In the genomic region with DNA sequence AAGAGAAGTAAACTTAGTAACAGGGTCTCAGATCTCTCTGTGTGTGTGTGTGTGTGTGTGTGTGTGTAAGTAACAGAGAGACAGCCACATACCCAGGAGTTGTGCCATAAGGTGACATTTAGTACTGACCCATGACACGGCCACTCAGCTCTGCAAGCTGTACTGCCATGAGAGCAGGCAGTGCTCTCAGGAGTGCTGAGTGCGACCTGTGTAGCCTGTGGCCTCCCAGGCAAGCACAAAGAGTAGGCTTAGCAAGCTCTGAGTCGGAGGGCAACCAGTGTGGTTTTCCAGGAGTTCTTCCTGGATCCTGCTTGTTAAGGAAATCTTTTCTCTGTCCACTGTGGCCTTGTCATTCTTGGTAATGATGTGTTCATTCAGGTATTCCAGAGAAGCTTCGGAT, we compare ENCODE assay signal across 21 mouse cellular contexts.
DNase-seq lines count a peak whose midpoint lies in the region; ATAC-seq and TF ChIP-seq lines count a peak whose summit lies in the region.
"Had no signal": no experiment of that assay in that cellular context is flagged by ENCODE, and none has a peak within 500 bp of the region (broad histone marks: within the 10 kb centered on the region; RNA-seq: fewer than 3 reads in every experiment).

No protein-coding gene starts in this region.

- no peak for TF ChIP-seq CTCF in heart, adult 2 months (IDR thresholded peaks at IDR 0.05)
- no peak for TF ChIP-seq CTCF in stomach, postnatal 0 days (IDR thresholded peaks at IDR 0.05; ENCODE audit: low read depth)

- ATAC-seq in heart, embryonic 14.5 days (ENCODE audit: insufficient number of reproducible peaks, insufficient read depth, low FRiP score, low read depth), result no peak
- ATAC-seq in kidney, embryonic 15.5 days (replicated peaks; ENCODE audit: low FRiP score), result no peak
- ATAC-seq in midbrain, embryonic 16.5 days, result no peak
- no peak for ATAC-seq in stomach, postnatal 0 days (ENCODE audit: low FRiP score, low TSS enrichment)
- no peak for ATAC-seq in megakaryocyte-erythroid progenitor cell, adult 5-6 weeks (replicated peaks; ENCODE audit: low FRiP score, low TSS enrichment, poor library complexity, severe bottlenecking)
- ATAC-seq: forebrain, postnatal 0 days; hindbrain, postnatal 0 days; midbrain, embryonic 13.5 days had no signal

- peaks cover 3% of the 10 kb centered on the region for H3K79me2 ChIP-seq in heart, adult 2 months (replicated peaks; ENCODE audit: control insufficient read depth, insufficient read depth, low read length)

- intact Hi-C loops in heart, adult 2 months (cut with DNase I), result no loop called here

- no peak overlapping the region for H3K9ac ChIP-seq in heart, embryonic 14.5 days (ENCODE audit: low read length)
- H3K9ac ChIP-seq in heart, adult 2 months (ENCODE audit: low read depth, low read length), result no peak overlapping the region
- no peak overlapping the region for H3K9ac ChIP-seq in kidney, embryonic 15.5 days
- no peak overlapping the region for H3K9ac ChIP-seq in midbrain, embryonic 16.5 days (ENCODE audit: low read depth, low read length)
- no peak overlapping the region for H3K9ac ChIP-seq in stomach, postnatal 0 days (ENCODE audit: low read length)
- H3K9ac ChIP-seq: embryonic facial prominence, embryonic 12.5 days; forebrain, postnatal 0 days; liver, embryonic 13.5 days; midbrain, embryonic 13.5 days; neural tube, embryonic 15.5 days had no signal

- no peak for DNase-seq in heart, adult 2 months
- DNase-seq in kidney, adult 18-20 months, result no peak
- DNase-seq in midbrain, embryonic 10.5 days (ENCODE audit: low spot score), result no peak
- no peak for DNase-seq in stomach, postnatal 0 days (ENCODE audit: low spot score)
- DNase-seq: cerebellum, adult 8-10 months; forebrain, postnatal 0 days; heart, adult 11 months; liver, embryonic 13.5 days; right cerebral cortex, postnatal 4 days; thymus, adult 18-20 months had no signal

- peaks cover 9 to 15% of the 10 kb centered on the region in 2 experiments for H3K4me1 ChIP-seq in heart, embryonic 14.5 days (ENCODE audit: control insufficient read depth in 2 of 2, insufficient read depth in 2 of 2, low read length in 2 of 2)
- peaks cover 2% of the 10 kb centered on the region; the same call in 1 of the 2 replicates for H3K4me1 ChIP-seq in heart, adult 2 months (ENCODE audit: control insufficient read depth, insufficient read depth, low read length)
- H3K4me1 ChIP-seq in kidney, embryonic 15.5 days, result peaks cover 63% of the 10 kb centered on the region
- H3K4me1 ChIP-seq in midbrain, embryonic 10.5 days, result peaks cover 47% of the 10 kb centered on the region
- peaks cover 13% of the 10 kb centered on the region; the same call in 1 of the 2 replicates for H3K4me1 ChIP-seq in midbrain, embryonic 16.5 days (ENCODE audit: control insufficient read depth, insufficient read depth, low read length)
- H3K4me1 ChIP-seq in stomach, postnatal 0 days (replicated peaks; ENCODE audit: control insufficient read depth, insufficient read depth), result peaks cover under 1% of the 10 kb centered on the region; the same call in 1 of the 2 replicates

- no peak for TF ChIP-seq POLR2A in heart, adult 2 months (IDR thresholded peaks at IDR 0.05; ENCODE audit: insufficient read depth, low read depth, low read length)

- peaks cover 6% of the 10 kb centered on the region for H3K9me3 ChIP-seq in heart, embryonic 14.5 days (ENCODE audit: control insufficient read depth, low read length)
- 0 out of 2 replicates have a peak, but pooled peaks cover 5% of the 10 kb centered on the region for H3K9me3 ChIP-seq in kidney, embryonic 15.5 days (replicated peaks)
- peaks cover 11% of the 10 kb centered on the region; the same call in 1 of the 2 replicates for H3K9me3 ChIP-seq in midbrain, embryonic 10.5 days (replicated peaks)
- H3K9me3 ChIP-seq in midbrain, embryonic 16.5 days (replicated peaks; ENCODE audit: control insufficient read depth, low read length, poor library complexity, severe bottlenecking), result 0 out of 2 replicates have a peak, but pooled peaks cover 3% of the 10 kb centered on the region
- H3K9me3 ChIP-seq in stomach, postnatal 0 days (ENCODE audit: control insufficient read depth, low read length), result no peaks in the 10 kb centered on the region
- H3K9me3 ChIP-seq: embryonic facial prominence, embryonic 12.5 days; midbrain, embryonic 13.5 days; neural tube, embryonic 15.5 days had no signal

- TF ChIP-seq EP300 in heart, adult 2 months (IDR thresholded peaks at IDR 0.05; ENCODE audit: insufficient read depth, low read depth, low read length), result no peak
- TF ChIP-seq EP300 in stomach, postnatal 0 days (optimal IDR thresholded peaks at IDR 0.05), result no peak

- no peak overlapping the region for H3K4me3 ChIP-seq in heart, embryonic 14.5 days (ENCODE audit: control insufficient read depth in 1 of 2, insufficient read depth in 1 of 2, low read depth in 1 of 2, low read length in 2 of 2)
- no peak overlapping the region for H3K4me3 ChIP-seq in heart, adult 2 months
- H3K4me3 ChIP-seq in kidney, embryonic 15.5 days (replicated peaks), result no peak overlapping the region
- no peak overlapping the region for H3K4me3 ChIP-seq in midbrain, embryonic 10.5 days
- H3K4me3 ChIP-seq in midbrain, embryonic 16.5 days (ENCODE audit: low read depth, low read length), result no peak overlapping the region
- H3K4me3 ChIP-seq in stomach, postnatal 0 days (ENCODE audit: low read depth, low read length), result no peak overlapping the region
- H3K4me3 ChIP-seq: embryonic facial prominence, embryonic 12.5 days; liver, embryonic 13.5 days; midbrain, embryonic 13.5 days; myocyte; neural tube, embryonic 15.5 days had no signal

- H3K36me3 ChIP-seq in heart, embryonic 14.5 days (ENCODE audit: control insufficient read depth, insufficient read depth, low read length), result no peaks in the 10 kb centered on the region
- no peaks in the 10 kb centered on the region for H3K36me3 ChIP-seq in heart, adult 2 months (ENCODE audit: control insufficient read depth, insufficient read depth, low read length)
- 0 out of 2 replicates have a peak, but pooled peaks cover 2% of the 10 kb centered on the region for H3K36me3 ChIP-seq in kidney, embryonic 15.5 days
- peaks cover 16% of the 10 kb centered on the region for H3K36me3 ChIP-seq in midbrain, embryonic 10.5 days
- H3K36me3 ChIP-seq in midbrain, embryonic 16.5 days (ENCODE audit: control insufficient read depth, insufficient read depth, low read length), result no peaks in the 10 kb centered on the region
- H3K36me3 ChIP-seq in stomach, postnatal 0 days (ENCODE audit: control insufficient read depth, insufficient read depth, low read length), result no peaks in the 10 kb centered on the region
- H3K36me3 ChIP-seq: embryonic facial prominence, embryonic 12.5 days; G1E; liver, embryonic 13.5 days; midbrain, embryonic 13.5 days; neural tube, embryonic 15.5 days had no signal

- H3K4me2 ChIP-seq in heart, embryonic 14.5 days (ENCODE audit: low read length), result no peak overlapping the region
- H3K4me2 ChIP-seq in kidney, embryonic 15.5 days, result no peak overlapping the region
- no peak overlapping the region for H3K4me2 ChIP-seq in midbrain, embryonic 16.5 days (ENCODE audit: low read length)
- no peak overlapping the region for H3K4me2 ChIP-seq in stomach, postnatal 0 days (replicated peaks; ENCODE audit: low read depth)
- H3K4me2 ChIP-seq: embryonic facial prominence, embryonic 12.5 days; liver, embryonic 13.5 days; midbrain, embryonic 13.5 days; neural tube, embryonic 15.5 days had no signal

- H3K27me3 ChIP-seq in heart, embryonic 14.5 days (ENCODE audit: control insufficient read depth, insufficient read depth, low read length), result no peaks in the 10 kb centered on the region
- H3K27me3 ChIP-seq in heart, adult 2 months (ENCODE audit: control insufficient read depth, insufficient read depth, low read length), result no peaks in the 10 kb centered on the region
- H3K27me3 ChIP-seq in kidney, embryonic 15.5 days, result no peaks in the 10 kb centered on the region
- H3K27me3 ChIP-seq in midbrain, embryonic 10.5 days (ENCODE audit: low read depth, poor library complexity, severe bottlenecking), result no peaks in the 10 kb centered on the region; the same call in 1 of the 2 replicates
- H3K27me3 ChIP-seq in midbrain, embryonic 16.5 days (ENCODE audit: control insufficient read depth, insufficient read depth, low read depth, low read length), result no peaks in the 10 kb centered on the region
- H3K27me3 ChIP-seq in stomach, postnatal 0 days (ENCODE audit: control insufficient read depth, insufficient read depth, low read length), result no peaks in the 10 kb centered on the region
- H3K27me3 ChIP-seq: embryonic facial prominence, embryonic 12.5 days; liver, embryonic 13.5 days; neural tube, embryonic 15.5 days had no signal

- H3K27ac ChIP-seq in heart, embryonic 14.5 days (replicated peaks in 1 of 2; ENCODE audit: control insufficient read depth in 1 of 2, insufficient read depth in 1 of 2, low read depth in 2 of 2, low read length in 2 of 2), result peak overlapping the region; percentile 44 to 50; a peak in 3 of 4 replicates
- no peak overlapping the region for H3K27ac ChIP-seq in heart, adult 2 months
- H3K27ac ChIP-seq in kidney, embryonic 15.5 days, result peak overlapping the region; percentile 81
- H3K27ac ChIP-seq in midbrain, embryonic 10.5 days (replicated peaks), result 0 out of 2 replicates have a peak overlapping the region, but pooled peaks have one; percentile 1
- H3K27ac ChIP-seq in midbrain, embryonic 16.5 days (ENCODE audit: low read length), result no peak overlapping the region
- 0 out of 2 replicates have a peak overlapping the region, but pooled peaks have one; percentile 8 for H3K27ac ChIP-seq in stomach, postnatal 0 days (replicated peaks)
- H3K27ac ChIP-seq: embryonic facial prominence, embryonic 12.5 days; hindbrain, postnatal 0 days; liver, embryonic 13.5 days; macrophage; midbrain, embryonic 13.5 days; neural tube, embryonic 15.5 days had no signal

- WGBS in heart, embryonic 14.5 days, result 58% methylated on average over 4 of the region's 4 CpGs
- 81% methylated on average over 4 of the region's 4 CpGs for WGBS in heart, adult 2 months
- 61% methylated on average over 4 of the region's 4 CpGs for WGBS in kidney, embryonic 15.5 days
- 80% methylated on average over 4 of the region's 4 CpGs for WGBS in midbrain, embryonic 10.5 days
- 76% methylated on average over 4 of the region's 4 CpGs for WGBS in midbrain, embryonic 16.5 days
- WGBS in stomach, postnatal 0 days, result 70% methylated on average over 4 of the region's 4 CpGs

Comparison
In these comparisons a context has a peak if more than half of its experiments do, and no peak if none do; other contexts are left out.
1. H3K27ac ChIP-seq: peak in heart, embryonic 14.5 days (2 of 2), kidney, embryonic 15.5 days (single experiment), midbrain, embryonic 10.5 days (single experiment) and stomach, postnatal 0 days (single experiment); none in heart, adult 2 months (single experiment) and midbrain, embryonic 16.5 days (single experiment).